Mouse (Mus musculus) urinary bladder, postnatal 36 days (tissue): ENCODE data around the gene Zfp697.

ENCODE experiments used
- DNase-seq, 2 experiments: peaks; one replicate each; pipeline ENCODE4 v3.0.0; 2022; ENCODE audit warnings: low spot score in 2 of 2, mixed read lengths in 1 of 2

The Zfp697 gene

DNA sequence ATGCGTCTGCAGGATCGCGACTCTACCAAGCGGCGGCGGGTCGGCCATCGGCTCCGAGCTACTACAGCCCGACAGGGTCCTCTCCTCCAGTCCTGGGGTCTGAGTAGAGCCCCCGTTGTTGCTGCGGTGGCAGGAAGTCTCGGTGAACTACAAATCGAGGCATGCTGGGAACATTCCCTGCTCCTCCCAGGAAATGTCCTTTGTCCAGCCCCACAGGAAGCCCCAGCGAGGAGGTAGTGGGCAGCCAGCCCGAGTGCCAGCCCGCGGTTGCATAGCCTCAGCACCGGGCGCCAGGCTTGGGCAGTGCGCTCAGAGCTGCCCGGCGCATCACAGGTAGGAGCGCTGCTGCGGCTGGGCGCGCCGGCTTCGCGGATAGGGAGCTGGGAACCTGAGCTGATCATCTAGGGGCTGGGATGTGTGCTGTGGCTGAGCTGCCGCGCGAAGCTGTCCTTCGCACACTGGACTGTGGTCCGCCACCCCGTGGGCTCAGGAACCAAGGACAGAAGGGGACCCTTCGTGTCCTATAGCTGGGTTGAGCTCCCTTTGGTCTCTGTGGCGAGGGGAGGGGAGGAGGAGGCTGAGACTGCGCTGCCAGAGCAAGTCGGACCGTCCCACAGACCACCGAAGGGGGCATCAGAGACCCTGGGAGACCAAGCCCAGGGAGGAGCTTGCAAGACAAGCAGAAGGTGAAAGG is at the start of gene Zfp697:
Zfp697 (plus strand) TSS at position 216 of the 694 bp plus-strand sequence.
- DNase-seq, result peak; percentile 53 to 76

DNA sequence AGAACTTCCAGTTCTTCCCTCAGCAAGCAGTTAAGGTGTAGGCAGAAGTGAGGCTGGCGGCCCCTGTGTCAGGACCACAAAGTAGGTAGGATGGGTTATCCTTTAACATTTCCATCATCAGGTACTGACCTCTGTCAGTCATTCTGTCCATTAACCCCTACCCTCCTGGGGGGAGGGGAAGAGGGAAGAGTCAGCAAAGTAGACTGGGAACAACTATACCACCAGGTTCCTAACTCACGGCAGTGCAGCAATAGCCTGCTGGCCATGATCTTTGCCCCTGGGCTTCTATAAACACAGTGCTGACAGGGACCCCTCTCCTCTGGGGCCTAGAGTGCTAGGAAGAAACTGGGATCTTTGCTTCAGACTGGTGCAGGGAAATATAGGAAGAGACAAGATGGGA is 48.3 kb upstream of the Zfp697 start:
- DNase-seq, result no peak

DNA sequence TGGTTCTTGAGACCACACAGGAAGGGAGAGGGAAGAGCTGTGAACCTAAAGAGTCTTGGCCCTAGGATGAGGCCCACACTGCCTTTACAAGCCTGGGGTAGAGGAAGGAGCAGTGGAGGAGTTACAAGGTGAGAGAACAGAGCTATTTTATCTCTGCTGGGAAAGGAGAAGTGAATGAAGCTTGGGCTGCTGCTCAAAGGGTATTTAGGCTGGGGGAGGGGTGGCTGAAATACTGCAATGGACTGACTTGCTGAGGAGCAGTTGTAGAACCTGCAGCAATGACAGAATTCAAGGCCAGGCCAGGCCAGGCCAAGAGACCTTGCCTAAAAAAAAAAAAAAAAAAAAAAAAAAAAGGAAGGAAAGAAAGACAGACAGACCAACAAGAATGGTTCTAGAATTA is 46.9 kb upstream of the Zfp697 start:
- no peak for DNase-seq

DNA sequence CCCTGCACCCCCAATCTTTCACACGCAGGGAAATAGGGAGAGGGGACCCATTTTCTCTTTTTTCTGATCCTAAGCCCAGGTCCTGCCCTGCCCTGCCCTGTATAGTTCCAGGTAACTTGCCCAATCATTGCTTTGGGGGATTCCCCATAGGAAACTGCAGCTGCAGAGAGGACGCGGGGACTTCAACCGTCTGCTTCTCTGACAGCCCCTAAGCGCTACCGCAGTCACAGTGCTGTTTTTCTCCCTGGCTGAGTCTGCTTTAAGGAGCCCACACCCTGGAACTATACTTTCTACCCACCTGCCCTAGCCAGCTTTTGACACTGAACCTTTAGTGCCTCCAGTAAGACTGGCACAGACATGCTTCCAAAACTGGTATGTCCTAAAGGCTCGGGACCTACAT is 46.4 kb upstream of the Zfp697 start:
- DNase-seq, result no peak

DNA sequence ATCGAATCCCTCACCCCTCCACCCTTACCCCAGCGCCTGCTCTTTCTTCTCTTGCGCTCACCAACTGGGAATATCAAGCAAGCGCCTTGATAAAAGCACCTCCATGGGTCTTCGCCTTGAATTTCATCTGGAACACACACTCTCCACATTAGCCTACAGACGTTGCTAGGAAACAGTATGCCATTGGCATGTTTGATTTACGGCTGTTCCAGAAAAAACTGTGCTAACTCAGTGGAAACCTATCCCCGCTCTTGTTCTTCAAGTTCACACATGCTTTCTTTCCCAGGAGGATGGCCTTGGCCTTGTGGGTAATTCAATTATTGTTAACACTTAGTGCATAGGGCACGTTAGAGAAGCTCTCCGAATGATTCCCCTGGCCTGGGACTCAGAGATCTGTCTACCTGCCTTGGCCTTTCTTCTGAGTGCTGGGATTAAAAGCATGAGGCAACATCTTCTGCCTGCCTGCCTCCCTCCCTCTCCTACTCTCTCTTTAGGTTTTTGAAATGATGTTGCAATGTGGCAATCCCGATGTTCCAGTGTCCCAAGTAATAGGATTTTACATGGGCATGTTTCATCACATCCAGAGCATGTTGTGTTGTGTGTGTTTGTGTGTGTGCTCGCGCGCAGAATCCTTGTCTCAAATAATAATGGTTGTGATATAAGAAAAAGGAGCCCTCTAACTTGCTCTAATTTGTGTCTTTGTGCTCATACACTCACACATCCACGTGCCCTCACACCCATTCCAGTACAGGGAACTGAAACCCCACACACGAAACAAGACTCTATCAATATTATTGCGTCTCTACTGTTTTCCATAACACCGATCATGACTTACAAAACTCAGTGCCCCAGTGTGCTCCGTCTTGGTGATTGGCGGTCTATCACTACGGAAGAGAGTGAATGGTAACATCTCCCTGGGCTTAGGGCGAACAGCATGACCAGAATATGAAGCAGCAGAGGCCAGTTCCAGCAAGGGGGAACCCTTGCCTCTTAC is 45.3 kb upstream of the Zfp697 start:
- DNase-seq, result no peak

DNA sequence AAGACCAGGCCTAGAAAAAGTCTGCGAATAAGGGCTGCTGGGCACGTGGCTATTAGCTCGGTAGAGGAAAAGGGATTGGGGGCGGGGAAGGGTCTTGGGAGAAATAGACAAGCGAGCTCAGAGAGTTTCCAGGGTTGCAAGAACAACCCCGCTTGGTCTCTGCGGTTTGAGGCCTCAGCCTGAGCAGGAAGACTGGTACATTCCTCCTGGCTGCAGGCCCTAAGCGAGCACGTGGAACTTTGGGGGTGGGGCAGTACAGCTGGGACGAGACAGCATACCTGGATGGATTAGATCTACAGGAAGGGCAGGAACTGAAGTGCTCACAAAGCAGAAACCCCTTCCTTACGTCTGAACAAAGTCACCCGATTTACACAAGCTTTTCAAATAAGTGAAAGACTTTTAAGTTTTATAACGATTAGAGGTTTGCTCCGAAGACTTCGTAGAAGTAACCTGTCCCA is 43.6 kb upstream of the Zfp697 start:
- peak; percentile 64 to 69 for DNase-seq

DNA sequence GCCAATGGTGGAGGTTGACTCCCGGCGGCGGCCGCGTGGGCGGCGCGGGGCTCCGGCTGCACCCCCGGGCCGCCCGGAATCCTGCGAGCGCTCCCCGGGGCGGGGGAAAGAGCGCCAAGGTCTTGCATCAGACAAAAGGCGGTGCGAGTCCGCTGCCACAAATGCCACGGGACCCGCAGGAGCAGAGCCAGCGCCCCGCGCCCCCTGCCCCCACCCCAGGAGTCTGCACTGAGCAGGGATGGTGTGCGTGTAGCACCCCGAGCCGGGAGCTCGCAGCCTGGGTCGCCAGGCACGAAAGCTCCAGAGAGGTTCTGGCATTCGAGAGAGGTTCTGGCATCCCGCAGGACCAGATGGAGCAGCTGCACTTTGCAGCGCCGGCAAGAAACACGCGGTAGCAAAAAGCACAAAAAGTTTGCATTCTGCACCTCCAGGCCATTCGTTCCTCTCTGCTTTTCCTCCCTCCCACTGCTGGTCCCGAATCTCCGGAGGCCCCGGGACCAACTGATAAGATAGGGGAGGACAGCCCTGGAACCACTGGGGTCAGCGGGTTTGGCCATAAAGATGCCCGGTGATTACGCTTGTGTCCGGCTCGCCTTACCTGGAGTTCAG is 43.1 kb upstream of the Zfp697 start:
- DNase-seq, result peak; percentile 38 to 61

DNA sequence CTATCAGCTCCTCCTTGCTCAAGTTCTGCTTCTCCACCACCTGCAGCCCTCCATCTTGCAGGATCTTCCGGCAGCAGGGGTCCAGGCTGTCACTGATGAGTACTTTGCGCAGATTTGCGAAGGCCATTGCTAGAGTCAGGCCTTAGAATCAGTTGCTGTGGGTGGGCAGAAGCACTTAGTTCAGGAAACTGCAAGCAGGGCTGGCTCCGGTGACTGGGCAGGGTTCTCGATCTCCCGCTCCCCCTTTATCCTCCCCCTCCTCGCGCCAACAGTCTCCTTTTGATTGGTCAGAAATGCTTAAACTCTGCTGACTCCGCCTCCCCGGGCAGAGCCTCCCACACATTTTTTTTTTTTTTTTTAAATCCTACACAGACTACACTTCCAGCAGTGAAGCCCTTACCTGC is 42.6 kb upstream of the Zfp697 start, which contains the start of gene Phgdh:
Phgdh (minus strand) TSS at position 285 of the 404 bp plus-strand sequence.
- DNase-seq, result peak; percentile 35 to 53

DNA sequence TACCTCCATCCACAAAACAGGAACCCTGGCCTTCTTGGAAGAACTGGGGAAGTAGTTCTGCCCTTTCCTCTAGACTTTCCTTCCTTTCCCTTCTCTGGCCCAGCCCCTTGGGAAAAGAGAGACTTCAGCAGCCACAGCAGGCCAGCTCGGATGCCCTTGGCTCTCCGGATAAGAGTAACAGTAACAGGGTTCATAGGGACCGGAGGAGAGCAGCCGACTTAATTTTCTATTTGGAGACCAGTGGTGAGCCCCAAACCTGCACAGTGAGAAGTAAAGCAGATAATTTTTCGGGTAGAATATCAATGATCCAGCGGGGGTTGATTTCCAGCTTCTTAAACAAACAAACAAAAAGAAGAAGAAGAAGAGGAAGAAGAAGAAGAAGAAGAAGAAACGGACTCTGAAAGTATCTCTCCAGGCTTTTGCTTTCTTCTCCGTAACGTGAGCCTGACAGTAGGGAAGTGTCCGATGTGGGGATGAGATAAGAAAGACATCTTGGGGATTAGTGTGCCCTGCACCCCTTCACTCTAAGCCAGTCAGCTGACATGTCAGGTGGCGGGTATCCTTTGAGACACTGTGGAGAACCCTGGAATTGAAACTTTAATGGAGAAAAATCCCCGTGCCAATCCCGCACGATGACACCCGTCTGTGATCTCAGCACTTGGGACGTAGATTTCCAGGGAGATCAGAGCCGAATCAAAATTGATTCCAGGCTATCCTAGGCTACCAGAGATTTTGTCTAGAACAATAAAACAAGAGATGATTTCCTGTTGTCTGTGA is 41.3 kb upstream of the Zfp697 start:
- DNase-seq, result no peak

DNA sequence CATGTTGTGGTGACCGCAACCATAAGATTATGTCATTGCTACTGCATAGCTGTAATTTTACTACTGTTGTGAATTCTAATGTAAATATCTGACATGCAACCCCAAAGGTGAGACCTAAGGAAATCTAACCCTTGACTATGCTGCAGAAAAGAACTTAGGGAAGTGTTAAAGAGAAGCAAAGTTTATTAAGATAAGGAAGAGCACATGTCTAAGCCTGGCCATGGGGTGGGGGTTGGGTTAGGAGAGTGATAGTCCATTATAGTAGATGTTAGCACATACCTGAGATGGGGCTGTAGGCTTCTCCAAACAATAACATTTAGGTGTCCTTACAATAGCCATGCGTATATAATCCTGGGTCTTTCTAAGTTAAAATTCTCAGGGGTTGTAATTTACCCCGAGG is 39.0 kb upstream of the Zfp697 start:
- DNase-seq, result no peak

DNA sequence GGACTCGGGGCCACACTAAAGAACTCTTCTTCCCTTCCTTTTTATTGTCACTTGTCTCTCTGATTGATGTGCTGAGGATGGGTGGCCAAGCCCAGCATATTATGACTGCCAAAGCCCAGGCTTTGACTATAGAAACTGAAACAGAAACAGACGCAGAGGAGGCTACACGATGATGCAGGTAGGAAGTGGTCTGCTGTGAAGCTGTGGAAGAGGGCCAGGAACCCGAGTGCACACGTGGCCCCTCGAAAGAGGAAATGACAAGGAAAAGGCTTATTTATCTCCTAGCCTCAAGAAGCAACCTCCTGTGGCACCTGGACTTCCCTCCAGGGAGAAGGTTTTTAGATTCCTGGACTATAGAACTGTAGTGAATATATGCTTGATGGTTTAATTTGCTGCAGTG is 34.2 kb upstream of the Zfp697 start:
- DNase-seq, result no peak

DNA sequence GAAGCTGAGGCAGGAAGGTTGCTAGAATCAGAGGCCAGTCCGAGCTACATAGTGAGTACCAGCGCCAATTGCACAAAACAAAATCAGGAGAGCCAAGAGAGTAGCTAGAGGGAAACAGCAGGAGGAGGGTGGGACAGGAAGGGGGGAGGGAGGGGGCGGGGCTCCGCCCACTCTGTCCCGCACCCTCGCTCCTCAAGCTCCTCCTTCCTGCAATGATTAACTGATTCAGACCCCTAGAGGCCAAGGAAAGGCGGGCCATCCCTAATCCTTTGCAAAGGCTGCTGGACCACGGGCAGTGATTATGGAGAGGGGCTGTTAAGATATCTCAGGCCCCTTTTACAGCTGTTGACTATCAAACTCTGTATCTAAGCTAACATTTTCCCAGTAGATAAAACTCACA is 33.6 kb upstream of the Zfp697 start:
- no peak for DNase-seq

DNA sequence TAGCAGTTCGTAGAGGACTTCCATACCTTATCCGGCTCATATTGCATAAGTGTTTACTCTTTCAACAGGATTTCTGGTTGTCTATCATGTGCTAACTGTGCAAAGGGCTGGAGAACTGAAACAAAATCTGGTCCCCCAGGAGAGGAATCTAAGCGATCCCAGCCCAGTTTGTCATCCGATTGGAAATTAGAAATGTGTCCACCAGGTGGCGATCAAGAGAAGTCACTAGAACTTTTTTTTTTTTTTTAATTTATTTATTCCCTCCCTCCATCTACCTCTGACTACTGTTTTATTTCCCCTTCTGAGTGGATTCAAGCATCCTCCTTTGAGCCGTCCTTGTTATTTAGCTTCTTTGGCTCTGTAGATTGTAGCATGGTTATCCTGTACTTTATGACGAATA is 28.4 kb upstream of the Zfp697 start:
- DNase-seq, result peak; percentile 45 to 54

DNA sequence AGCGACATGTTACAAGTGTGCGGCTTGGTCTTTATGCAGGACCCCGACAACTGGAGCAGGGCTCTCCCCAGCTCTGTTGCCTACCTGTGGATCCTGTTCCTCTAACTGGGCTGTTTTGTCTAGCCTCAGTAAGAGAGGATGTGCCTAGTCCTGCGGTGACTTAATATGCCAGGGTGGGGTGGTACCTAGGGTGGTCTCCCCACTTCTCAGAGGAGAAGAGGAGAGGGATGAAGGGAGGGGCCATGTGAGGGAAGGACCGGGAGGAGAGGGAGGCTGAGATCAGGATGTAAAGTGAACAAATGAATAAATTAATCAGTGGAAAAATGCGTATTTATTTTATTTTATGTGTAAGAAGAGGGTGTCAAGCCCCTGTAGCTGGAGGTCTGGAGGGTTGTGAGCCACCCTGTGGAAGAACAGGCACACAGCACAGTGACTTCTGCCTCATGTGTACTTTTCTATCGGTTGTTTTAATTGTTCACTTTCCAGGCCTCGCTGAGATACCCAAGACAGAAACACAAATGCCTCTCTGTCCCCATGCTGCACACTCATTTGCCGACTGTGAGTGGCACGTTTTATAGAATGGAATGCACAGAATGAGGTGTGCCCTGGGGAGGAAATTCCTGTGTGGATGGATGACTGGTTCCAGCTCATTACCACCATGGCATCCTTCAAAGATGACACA is 26.8 kb upstream of the Zfp697 start:
- DNase-seq, result no peak

DNA sequence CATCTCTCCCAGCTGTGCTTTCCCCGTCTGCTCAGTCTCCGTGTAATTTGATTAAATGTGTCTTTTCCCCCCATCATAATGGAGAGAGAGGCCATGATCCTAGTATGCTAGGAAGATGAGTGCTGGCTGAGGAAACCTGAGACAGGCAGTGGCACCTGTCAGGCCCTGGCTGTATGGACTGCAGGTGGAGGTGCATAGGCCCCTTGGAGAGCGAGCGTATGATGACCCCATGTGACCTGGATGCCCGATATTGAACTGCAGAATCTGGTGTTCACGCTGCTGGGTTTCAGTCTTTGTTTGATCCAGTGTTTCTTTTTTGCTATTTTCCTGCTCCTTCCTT is 26.3 kb upstream of the Zfp697 start:
- no peak for DNase-seq

DNA sequence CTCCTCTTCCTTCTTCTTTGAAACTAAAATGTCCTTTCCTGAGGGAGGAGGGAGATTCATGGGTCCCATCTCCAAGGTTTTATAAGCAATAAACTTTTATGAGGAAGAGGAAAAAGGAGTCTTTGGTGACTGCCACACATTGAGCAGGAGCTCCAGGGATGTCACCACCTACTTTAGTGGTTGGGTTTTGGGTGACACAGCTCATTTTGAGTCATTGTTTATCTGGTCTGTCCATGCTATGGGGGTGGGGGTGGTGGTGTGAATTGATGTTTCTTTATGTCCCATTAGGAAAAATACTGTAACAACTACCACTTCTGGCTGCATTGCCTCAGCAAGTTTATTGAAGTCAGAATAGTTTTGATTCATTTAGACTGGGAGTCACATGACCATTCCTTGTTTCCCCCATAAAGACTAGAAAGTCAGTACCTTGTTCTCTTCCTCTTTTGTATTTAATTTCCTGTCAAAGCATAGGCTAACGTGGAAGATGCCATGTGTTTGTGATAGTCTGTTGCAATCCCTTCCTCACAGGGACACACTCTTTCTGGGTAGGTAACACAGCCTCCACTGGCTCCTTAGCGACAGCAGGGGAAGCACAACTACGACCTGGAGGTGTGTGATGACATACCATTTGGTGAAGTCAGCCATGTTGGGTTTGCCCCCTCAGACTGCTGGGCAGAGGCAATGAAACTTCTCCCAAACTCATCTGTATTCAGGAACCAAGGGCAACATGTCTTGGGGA is 25.5 kb upstream of the Zfp697 start:
- DNase-seq, result no peak

DNA sequence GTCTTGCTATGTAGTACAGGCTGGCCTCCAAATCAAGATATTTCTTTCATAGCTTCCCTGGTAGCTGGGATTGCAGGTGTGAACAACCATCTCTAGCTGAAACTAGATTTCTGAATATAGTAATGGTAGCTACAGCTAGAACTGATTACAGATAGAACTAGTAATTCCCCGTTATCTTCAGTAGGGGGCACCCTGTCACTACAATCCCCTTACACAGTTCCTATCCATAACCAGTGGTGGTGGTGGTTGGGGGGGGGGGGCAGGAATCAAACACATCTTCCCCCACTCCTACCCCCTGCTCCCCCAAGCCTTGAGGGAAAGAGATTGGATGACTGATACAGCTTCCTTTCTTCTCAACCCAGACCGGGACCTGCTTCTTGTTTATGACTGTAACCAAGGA is 19.5 kb upstream of the Zfp697 start:
- no peak for DNase-seq

DNA sequence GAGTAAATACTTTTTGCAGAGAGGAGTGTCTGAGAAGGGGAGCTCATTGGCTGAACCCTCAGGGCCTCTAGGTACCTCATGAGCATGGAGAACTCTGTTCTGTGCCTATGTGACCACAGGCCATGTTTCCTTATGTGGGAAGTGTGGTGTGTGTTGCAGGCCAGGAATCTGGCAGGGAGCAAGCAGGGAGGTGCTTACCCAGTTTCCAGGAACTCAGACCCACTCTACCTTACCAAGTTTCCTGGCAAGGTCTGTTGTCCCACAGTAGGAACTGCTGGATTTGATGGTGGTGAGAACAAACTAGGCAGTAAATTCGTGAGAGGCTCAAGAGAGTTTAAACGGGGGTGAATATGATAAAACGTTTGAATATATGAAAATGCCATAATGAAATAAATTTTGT is 16.2 kb upstream of the Zfp697 start:
- no peak for DNase-seq

DNA sequence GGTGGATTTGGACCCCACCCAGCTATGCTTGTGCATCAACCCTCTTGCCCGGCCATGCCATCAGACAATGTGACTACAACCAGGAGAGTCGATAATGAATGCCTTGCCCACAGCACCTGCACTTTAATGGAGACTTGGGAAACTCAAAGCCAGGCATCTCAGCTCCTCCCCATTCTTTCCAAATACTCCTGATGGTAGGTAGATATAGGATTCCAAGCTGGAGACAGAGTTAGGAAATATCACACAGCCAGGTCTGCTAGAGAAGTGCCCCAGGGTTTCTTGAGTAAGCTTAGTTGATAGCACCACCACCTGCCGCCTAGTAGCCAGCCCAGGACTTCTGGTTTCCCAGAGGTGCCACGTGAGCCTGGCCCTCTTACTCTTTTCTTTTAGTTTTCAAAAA is 15.4 kb upstream of the Zfp697 start:
- DNase-seq, result no peak

DNA sequence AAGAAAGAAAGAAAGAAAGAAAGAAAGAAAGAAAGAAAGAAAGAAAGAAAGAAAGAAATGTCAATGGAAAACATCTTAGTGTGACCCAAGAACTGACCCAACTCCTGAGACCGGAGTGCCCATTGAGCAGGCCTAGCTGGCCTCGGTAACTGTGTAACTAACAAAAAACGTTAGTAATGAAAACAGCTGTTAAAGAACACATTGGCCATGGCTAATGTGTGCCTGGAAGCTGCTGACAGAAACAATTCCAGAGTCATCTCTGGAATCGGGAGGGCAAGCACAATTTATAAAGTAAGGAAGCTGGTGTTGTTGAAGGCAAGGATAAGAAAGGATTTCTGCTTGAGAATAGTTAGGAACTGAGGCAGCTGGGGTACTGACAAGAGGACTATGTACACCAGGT is 14.0 kb upstream of the Zfp697 start:
- DNase-seq, result no peak
